Mouse (Mus musculus) thymus, postnatal 0 days (tissue): ENCODE results near the gene Suclg2. TPM values are rescaled to one million over a fixed set of nuclear protein-coding genes. Genes with fewer than 3 reads are reported as not detected.
A peak's percentile ranks its signal among the peaks of the same experiment; 100 is the strongest.

Experiments
- DNase-seq: peaks from one replicate; pipeline ENCODE4 v3.0.0-alpha.2; 2015; ENCODE audit warnings: low spot score
- polyA plus RNA-seq: library from polyadenylated mRNA; unstranded; fragments of >200 nt; fragmentation: Nextera tagmentation; extraction: Ambion mirVana; gene quantifications from 2 replicates; pipeline ENCODE4 v1.2.1, GENCODE M21; 2015

The Suclg2 gene
- polyA plus RNA-seq, 1 experiment from 2014 or later: 36.6 TPM

- no peak for DNase-seq
Measured at GRCm38 (mm10) chr6:95573035-95573759, 145.4 kb downstream of the Suclg2 start.

- DNase-seq: no peak
Measured at GRCm38 (mm10) chr6:95571620-95572019, 147.0 kb downstream of the Suclg2 start.

- no peak for DNase-seq
Measured at GRCm38 (mm10) chr6:95563355-95564009, 155.1 kb downstream of the Suclg2 start.

- DNase-seq: no peak
Measured at GRCm38 (mm10) chr6:95556320-95556719, 162.3 kb downstream of the Suclg2 start.

- DNase-seq: no peak
Measured at GRCm38 (mm10) chr6:95552339-95552950, 166.2 kb downstream of the Suclg2 start.

- DNase-seq: no peak
Measured at GRCm38 (mm10) chr6:95551000-95551399, 167.6 kb downstream of the Suclg2 start.

GRCm38 (mm10) chr6:95546189-95546832, 172.3 kb downstream of the Suclg2 start:
- DNase-seq: no peak

GRCm38 (mm10) chr6:95545714-95546113, 172.9 kb downstream of the Suclg2 start:
- DNase-seq: no peak

- no peak for DNase-seq
Measured at GRCm38 (mm10) chr6:95545296-95545695, 173.3 kb downstream of the Suclg2 start.

- no peak for DNase-seq
Measured at GRCm38 (mm10) chr6:95535191-95535590, 183.4 kb downstream of the Suclg2 start.

- no peak for DNase-seq
Measured at GRCm38 (mm10) chr6:95519846-95520245, 198.8 kb downstream of the Suclg2 start.

- no peak for DNase-seq
Measured at GRCm38 (mm10) chr6:95518406-95518805, 200.2 kb downstream of the Suclg2 start.

GRCm38 (mm10) chr6:95515721-95516120, 202.9 kb downstream of the Suclg2 start:
- no peak for DNase-seq

GRCm38 (mm10) chr6:95514726-95515125, 203.9 kb downstream of the Suclg2 start:
- no peak for DNase-seq

- no peak for DNase-seq
Measured at GRCm38 (mm10) chr6:95511689-95512088, 206.9 kb downstream of the Suclg2 start.

- DNase-seq: no peak
Measured at GRCm38 (mm10) chr6:95500771-95501170, 217.8 kb downstream of the Suclg2 start.

- DNase-seq: no peak
Measured at GRCm38 (mm10) chr6:95499639-95500038, 219.0 kb downstream of the Suclg2 start.

- no peak for DNase-seq
Measured at GRCm38 (mm10) chr6:95492216-95492956, 226.2 kb downstream of the Suclg2 start.

GRCm38 (mm10) chr6:95491043-95491442, 227.6 kb downstream of the Suclg2 start:
- DNase-seq: no peak

- DNase-seq: no peak
Measured at GRCm38 (mm10) chr6:95485791-95486190, 232.8 kb downstream of the Suclg2 start.

GRCm38 (mm10) chr6:95484183-95484818, 234.3 kb downstream of the Suclg2 start:
- DNase-seq: peak; percentile 28
